Comparison of ENCODE assay signal across 8 mouse cellular contexts in the genomic region with DNA sequence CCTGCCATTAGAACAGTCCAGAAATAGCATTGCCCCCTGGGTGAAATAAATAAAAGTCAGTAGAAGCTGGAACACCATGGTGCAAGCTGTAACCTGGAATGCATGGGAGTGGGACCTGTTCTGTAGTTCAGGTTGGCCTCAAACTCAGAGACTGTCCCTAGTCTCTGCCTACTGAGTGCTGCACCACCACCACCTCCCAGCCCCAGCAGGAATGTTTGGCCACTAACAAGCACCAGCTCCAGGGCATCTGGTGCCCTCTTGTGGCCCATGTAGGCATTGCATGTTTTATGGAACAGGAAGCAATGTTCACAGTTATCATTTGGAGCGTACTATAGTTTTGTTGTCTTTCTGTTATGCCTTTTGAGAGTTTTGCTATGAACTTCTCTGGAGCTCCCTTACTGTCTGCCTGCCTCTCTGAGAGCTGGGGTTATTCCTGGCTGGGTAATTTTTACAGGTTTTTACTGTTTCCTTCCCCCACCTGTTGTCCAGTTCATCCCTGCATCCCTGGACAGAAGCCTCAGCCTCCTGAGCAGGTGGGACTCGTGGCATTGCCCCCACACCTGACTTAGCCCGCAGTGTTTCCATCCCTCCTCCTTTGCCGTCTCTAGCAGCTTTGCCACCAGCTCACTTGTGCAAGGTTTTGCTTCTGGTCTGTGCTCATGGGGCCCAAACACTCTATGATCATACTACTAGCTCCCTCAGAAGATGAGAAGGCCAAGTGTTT.
DNase-seq lines count a peak whose midpoint lies in the region; ATAC-seq and TF ChIP-seq lines count a peak whose summit lies in the region.

No protein-coding gene starts in this region.

- peaks cover 19% of the 10 kb centered on the region; the same call in 1 of the 2 replicates for H3K4me1 ChIP-seq in G1E (ENCODE audit: insufficient read depth, low read depth, low read length)
- H3K4me1 ChIP-seq in hindbrain, embryonic 10.5 days (replicated peaks): no peaks in the 10 kb centered on the region
- no peaks in the 10 kb centered on the region for H3K4me1 ChIP-seq in lung, embryonic 16.5 days (replicated peaks; ENCODE audit: control insufficient read depth, insufficient read depth, low read length)

- no peak overlapping the region for H3K27ac ChIP-seq in hindbrain, embryonic 10.5 days
- no peak overlapping the region for H3K27ac ChIP-seq in lung, embryonic 16.5 days (ENCODE audit: low read length)

- peak; percentile 92 for TF ChIP-seq CTCF in G1E (IDR thresholded peaks at IDR 0.05; ENCODE audit: low read depth, low read length)

- H3K4me2 ChIP-seq in lung, embryonic 16.5 days (ENCODE audit: low read depth, low read length): no peak overlapping the region

- no peak overlapping the region for H3K4me3 ChIP-seq in G1E (ENCODE audit: low read depth, low read length)
- no peak overlapping the region for H3K4me3 ChIP-seq in hindbrain, embryonic 10.5 days
- no peak overlapping the region for H3K4me3 ChIP-seq in lung, embryonic 16.5 days (ENCODE audit: low read length)

- peak; percentile 72 for ATAC-seq in G1E (ENCODE audit: extremely low read depth, insufficient number of reproducible peaks, low FRiP score, poor library complexity, severe bottlenecking)
- peak; percentile 81 for ATAC-seq in lung, embryonic 16.5 days (ENCODE audit: low read depth)

- peaks cover 57% of the 10 kb centered on the region for H3K36me3 ChIP-seq in G1E (replicated peaks)
- no peaks in the 10 kb centered on the region for H3K36me3 ChIP-seq in hindbrain, embryonic 10.5 days
- H3K36me3 ChIP-seq in lung, embryonic 16.5 days (ENCODE audit: control insufficient read depth, insufficient read depth, low read length): no peaks in the 10 kb centered on the region

- WGBS in hindbrain, embryonic 10.5 days: 72% methylated on average over 4 of the region's 4 CpGs
- 50% methylated on average over 4 of the region's 4 CpGs for WGBS in lung, embryonic 16.5 days

- no peak overlapping the region for H3K9ac ChIP-seq in lung, embryonic 16.5 days (ENCODE audit: low read length)

- H3K27me3 ChIP-seq in G1E (ENCODE audit: insufficient read depth, low read length): no peaks in the 10 kb centered on the region
- no peaks in the 10 kb centered on the region for H3K27me3 ChIP-seq in hindbrain, embryonic 10.5 days (ENCODE audit: insufficient read depth, poor library complexity, severe bottlenecking)
- no peaks in the 10 kb centered on the region for H3K27me3 ChIP-seq in lung, embryonic 16.5 days (ENCODE audit: control insufficient read depth, insufficient read depth, low read depth, low read length)

- H3K9me3 ChIP-seq in G1E (replicated peaks): no peaks in the 10 kb centered on the region
- no peaks in the 10 kb centered on the region for H3K9me3 ChIP-seq in hindbrain, embryonic 10.5 days
- no peaks in the 10 kb centered on the region for H3K9me3 ChIP-seq in lung, embryonic 16.5 days (ENCODE audit: control insufficient read depth, low read length)

- DNase-seq in G1E (ENCODE audit: low spot score): peak; percentile 53
- peak; percentile 85 to 89 for DNase-seq in cerebellum, adult 18-20 months
- peak; percentile 79 for DNase-seq in forelimb bud, embryonic 11.5 days (ENCODE audit: low read depth, low spot score)
- DNase-seq in hindbrain, embryonic 10.5 days (ENCODE audit: low spot score): peak; percentile 77
- DNase-seq in layer of hippocampus, adult 9-10 months (ENCODE audit: low spot score): peak; percentile 75
- DNase-seq in ovary, postnatal 10 days (ENCODE audit: low spot score): peak; percentile 89
- DNase-seq in thymus, postnatal 0 days (ENCODE audit: low spot score): peak; percentile 86
